Mouse (Mus musculus): ENCODE results near the gene Tspyl4. TPM values are rescaled to one million over a fixed set of nuclear protein-coding genes. Genes with fewer than 3 reads are reported as not detected.

Tspyl4 gene
- polyA plus RNA-seq, 1 experiment = 8.2 TPM

DNA sequence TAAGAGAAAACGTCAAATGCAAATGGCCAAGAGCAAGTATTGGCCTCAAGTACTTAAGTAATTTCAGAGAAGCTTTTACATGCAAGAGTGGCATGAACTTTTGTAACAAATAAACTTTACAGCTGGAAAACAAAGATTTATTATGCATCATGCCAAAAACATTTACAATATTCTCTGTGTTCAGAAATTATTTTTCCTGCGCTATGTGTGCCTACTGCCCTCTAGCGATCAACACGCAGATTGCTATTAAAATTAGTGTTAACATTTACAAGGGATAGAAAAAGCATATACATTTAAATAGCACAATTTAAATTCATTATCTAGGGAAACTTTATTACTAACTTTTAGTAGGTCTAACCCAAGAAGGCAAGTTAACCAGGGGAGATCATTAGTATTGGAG, 29.5 kb downstream of the Tspyl4 start:
- peaks cover 1% of the 10 kb centered on the region for H3K36me3 ChIP-seq (ENCODE audit: control insufficient read depth, insufficient read depth, low read length)
- no peak overlapping the region for H3K4me3 ChIP-seq (ENCODE audit: insufficient read depth, low read depth, low read length)
- TF ChIP-seq POLR2A (IDR thresholded peaks at IDR 0.05; ENCODE audit: low read depth, low read length) (no peak), CTCF (conservative IDR thresholded peaks at IDR 0.05; ENCODE audit: insufficient read depth, insufficient read length, low read depth, low read length) (0 out of 2 replicates have a peak, but pooled peaks have one; percentile 23)
- H3K27ac ChIP-seq (ENCODE audit: insufficient read depth, low read depth, low read length) = no peak overlapping the region
- H3K27me3 ChIP-seq (replicated peaks; ENCODE audit: control insufficient read depth, insufficient read depth, low read length) = no peaks in the 10 kb centered on the region
- whole genome bisulfite sequencing = 19% methylated on average over 4 of the region's 4 CpGs
- H3K4me1 ChIP-seq (ENCODE audit: control insufficient read depth, insufficient read depth, low read length) = no peaks in the 10 kb centered on the region
- DNase-seq = peak; percentile 19

- Histone ChIP-seq H3K27ac (ENCODE audit: insufficient read depth, low read depth, low read length) (no peak overlapping the region), H3K27me3 (replicated peaks; ENCODE audit: control insufficient read depth, insufficient read depth, low read length) (no peaks in the 10 kb centered on the region), H3K4me1 (ENCODE audit: control insufficient read depth, insufficient read depth, low read length) (no peaks in the 10 kb centered on the region), H3K4me3 (ENCODE audit: insufficient read depth, low read depth, low read length) (no peak overlapping the region), H3K36me3 (ENCODE audit: control insufficient read depth, insufficient read depth, low read length) (peaks cover 1% of the 10 kb centered on the region; the same call in 1 of the 2 replicates)
- TF ChIP-seq POLR2A (IDR thresholded peaks at IDR 0.05; ENCODE audit: low read depth, low read length) (no peak), CTCF (conservative IDR thresholded peaks at IDR 0.05; ENCODE audit: insufficient read depth, insufficient read length, low read depth, low read length) (no peak)
- no peak for DNase-seq
- WGBS = 67% methylated on average over 5 of the region's 5 CpGs
Observed at GRCm38 (mm10) chr10:34327144-34327543, 29.9 kb downstream of the Tspyl4 start.

DNA sequence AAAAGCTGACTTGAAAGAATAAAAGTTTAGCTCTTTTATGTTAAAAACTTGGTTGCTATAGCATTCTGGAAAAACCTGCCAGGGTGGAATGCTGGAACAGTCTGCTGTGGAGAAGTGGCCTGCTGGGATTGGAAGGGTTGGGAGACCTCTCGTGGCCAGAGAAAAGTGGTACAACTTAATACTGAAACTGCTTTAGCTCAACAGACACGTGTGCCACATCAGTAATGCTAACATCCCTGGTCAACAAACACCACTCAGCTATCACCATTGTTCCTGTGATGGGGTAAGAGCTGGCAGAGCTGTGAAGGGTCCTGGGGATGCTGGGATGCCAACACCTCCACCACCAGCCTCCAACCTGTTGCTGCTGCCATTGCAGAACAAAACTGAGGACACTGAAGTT, 31.1 kb downstream of the Tspyl4 start:
- Histone ChIP-seq H3K4me3 (ENCODE audit: insufficient read depth, low read depth, low read length) (no peak overlapping the region), H3K36me3 (ENCODE audit: control insufficient read depth, insufficient read depth, low read length) (peaks cover 1% of the 10 kb centered on the region; the same call in 1 of the 2 replicates), H3K27me3 (replicated peaks; ENCODE audit: control insufficient read depth, insufficient read depth, low read length) (no peaks in the 10 kb centered on the region), H3K27ac (ENCODE audit: insufficient read depth, low read depth, low read length) (no peak overlapping the region), H3K4me1 (ENCODE audit: control insufficient read depth, insufficient read depth, low read length) (no peaks in the 10 kb centered on the region)
- peak; percentile 67 for DNase-seq
- WGBS = 0% methylated on average over 2 of the region's 2 CpGs
- TF ChIP-seq POLR2A (IDR thresholded peaks at IDR 0.05; ENCODE audit: low read depth, low read length) = no peak
- TF ChIP-seq CTCF (conservative IDR thresholded peaks at IDR 0.05; ENCODE audit: insufficient read depth, insufficient read length, low read depth, low read length) = peak; percentile 69

DNA sequence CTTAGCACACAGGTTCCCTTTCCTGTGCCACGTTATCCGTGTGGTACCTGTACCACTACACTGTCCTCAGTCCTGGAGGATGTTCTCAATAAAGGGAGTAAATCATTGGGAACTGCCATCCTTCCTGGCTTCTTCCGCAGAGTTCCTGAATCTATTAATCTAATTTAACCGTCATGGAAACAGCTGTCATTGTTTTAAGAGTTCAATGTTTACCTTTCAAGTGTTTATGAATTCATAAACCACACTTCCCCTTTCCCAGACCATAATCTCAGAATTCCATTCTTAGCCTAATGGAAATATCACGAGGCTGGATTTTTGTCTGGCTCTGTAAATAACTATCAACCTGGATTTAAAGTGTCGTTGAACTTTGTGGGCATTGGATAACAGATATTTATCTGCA, 43.8 kb downstream of the Tspyl4 start:
- Histone ChIP-seq H3K4me3 (ENCODE audit: insufficient read depth, low read depth, low read length) (no peak overlapping the region), H3K36me3 (ENCODE audit: control insufficient read depth, insufficient read depth, low read length) (no peaks in the 10 kb centered on the region), H3K4me1 (ENCODE audit: control insufficient read depth, insufficient read depth, low read length) (no peaks in the 10 kb centered on the region), H3K27me3 (replicated peaks; ENCODE audit: control insufficient read depth, insufficient read depth, low read length) (no peaks in the 10 kb centered on the region), H3K27ac (ENCODE audit: insufficient read depth, low read depth, low read length) (no peak overlapping the region)
- no peak for TF ChIP-seq CTCF (conservative IDR thresholded peaks at IDR 0.05; ENCODE audit: insufficient read depth, insufficient read length, low read depth, low read length)
- TF ChIP-seq POLR2A (IDR thresholded peaks at IDR 0.05; ENCODE audit: low read depth, low read length) = no peak
- no peak for DNase-seq
- 64% methylated on average over 6 of the region's 6 CpGs for WGBS

GRCm38 (mm10) chr10:34341886-34342285, 44.6 kb downstream of the Tspyl4 start:
- WGBS = 81% methylated on average over 1 of the region's 1 CpGs
- DNase-seq = no peak
- H3K27me3 ChIP-seq (replicated peaks; ENCODE audit: control insufficient read depth, insufficient read depth, low read length) = no peaks in the 10 kb centered on the region

More at GRCm38 (mm10) chr10:34341886-34342285, 44.6 kb downstream of the Tspyl4 start:
- H3K4me3 ChIP-seq (ENCODE audit: insufficient read depth, low read depth, low read length) = no peak overlapping the region
- H3K27ac ChIP-seq (ENCODE audit: insufficient read depth, low read depth, low read length) = no peak overlapping the region
- H3K4me1 ChIP-seq (ENCODE audit: control insufficient read depth, insufficient read depth, low read length) = no peaks in the 10 kb centered on the region
- TF ChIP-seq POLR2A (IDR thresholded peaks at IDR 0.05; ENCODE audit: low read depth, low read length) = no peak
- no peak for TF ChIP-seq CTCF (conservative IDR thresholded peaks at IDR 0.05; ENCODE audit: insufficient read depth, insufficient read length, low read depth, low read length)
- H3K36me3 ChIP-seq (ENCODE audit: control insufficient read depth, insufficient read depth, low read length) = no peaks in the 10 kb centered on the region

Other genes with a start within 250 kb of the Tspyl4 start
- 0.25 and 0.27 TPM in 2 replicates for gene Calhm5, start 200.9 kb upstream of the Tspyl4 start, polyA plus RNA-seq (2012; rRNA removed)
- gene Calhm6, start 169.5 kb upstream of the Tspyl4 start, polyA plus RNA-seq (2012; rRNA removed) = 1.4 TPM in 2 replicates
- 8.0 and 8.6 TPM in 2 replicates for gene Dse, start 89.7 kb upstream of the Tspyl4 start, polyA plus RNA-seq (2012; rRNA removed)
- 26.0 and 28.3 TPM in 2 replicates for gene Tspyl1, start 15.3 kb upstream of the Tspyl4 start, polyA plus RNA-seq (2012; rRNA removed)
- gene Col10a1, start 92.5 kb downstream of the Tspyl4 start, polyA plus RNA-seq (2012; rRNA removed) = not detected in 2 replicates
- 13.3 and 14.9 TPM in 2 replicates for gene Nt5dc1, start 121.1 kb downstream of the Tspyl4 start, polyA plus RNA-seq (2012; rRNA removed)
- 3.7 and 3.8 TPM in 2 replicates for gene Frk, start 186.0 kb downstream of the Tspyl4 start, polyA plus RNA-seq (2012; rRNA removed)